Mouse (Mus musculus): ENCODE measurements around the gene Bnc2. TPM values are rescaled to one million over a fixed set of nuclear protein-coding genes. Genes with fewer than 3 reads are reported as not detected.
A peak's percentile ranks its signal among the peaks of the same experiment; 100 is the strongest.

The Bnc2 gene
- polyA plus RNA-seq, 1 experiment from 2014 or later: 28.8 TPM

DNA sequence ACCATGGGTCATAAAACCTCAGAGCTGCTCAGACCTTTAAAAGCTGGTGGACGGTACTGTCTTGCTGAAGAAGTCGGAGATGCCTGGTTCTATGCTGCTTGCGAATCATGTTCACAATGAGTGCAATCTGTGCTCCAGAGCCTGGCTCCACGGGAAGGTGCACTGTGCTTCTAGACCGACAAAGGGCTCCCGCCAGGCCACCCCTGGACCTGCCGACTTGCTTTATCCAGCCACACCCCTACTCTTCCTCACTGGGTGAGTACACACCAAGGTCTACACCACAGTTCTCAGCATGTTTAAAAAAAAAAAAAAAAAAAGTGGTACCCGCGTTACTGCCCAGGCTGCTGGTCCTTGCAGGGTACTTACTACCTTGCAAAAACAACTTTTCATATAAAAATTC, 174.8 kb downstream of the Bnc2 start:
- H3K4me1 ChIP-seq: peaks cover 53% of the 10 kb centered on the region
- H3K4me2 ChIP-seq: peak overlapping the region; percentile 42
- 40% methylated on average over 9 of the region's 9 CpGs for WGBS
- no peak overlapping the region for H3K9ac ChIP-seq
- ATAC-seq (ENCODE audit: insufficient number of reproducible peaks, insufficient read depth, low FRiP score, low TSS enrichment, low read depth): no peak
- H3K36me3 ChIP-seq: no peaks in the 10 kb centered on the region
- H3K9me3 ChIP-seq: no peaks in the 10 kb centered on the region
- no peak overlapping the region for H3K4me3 ChIP-seq
- H3K27me3 ChIP-seq: peaks cover 8% of the 10 kb centered on the region; the same call in 1 of the 2 replicates
- no peak overlapping the region for H3K27ac ChIP-seq

GRCm38 (mm10) chr4:84498469-84498868, 176.6 kb downstream of the Bnc2 start:
- 92% methylated on average over 6 of the region's 6 CpGs for WGBS
- Histone ChIP-seq H3K4me2 (no peak overlapping the region), H3K4me1 (peaks cover 37% of the 10 kb centered on the region), H3K27me3 (peaks cover 8% of the 10 kb centered on the region; the same call in 1 of the 2 replicates), H3K9me3 (no peaks in the 10 kb centered on the region), H3K27ac (no peak overlapping the region), H3K36me3 (no peaks in the 10 kb centered on the region), H3K9ac (no peak overlapping the region), H3K4me3 (no peak overlapping the region)
- no peak for ATAC-seq (ENCODE audit: insufficient number of reproducible peaks, insufficient read depth, low FRiP score, low TSS enrichment, low read depth)

DNA sequence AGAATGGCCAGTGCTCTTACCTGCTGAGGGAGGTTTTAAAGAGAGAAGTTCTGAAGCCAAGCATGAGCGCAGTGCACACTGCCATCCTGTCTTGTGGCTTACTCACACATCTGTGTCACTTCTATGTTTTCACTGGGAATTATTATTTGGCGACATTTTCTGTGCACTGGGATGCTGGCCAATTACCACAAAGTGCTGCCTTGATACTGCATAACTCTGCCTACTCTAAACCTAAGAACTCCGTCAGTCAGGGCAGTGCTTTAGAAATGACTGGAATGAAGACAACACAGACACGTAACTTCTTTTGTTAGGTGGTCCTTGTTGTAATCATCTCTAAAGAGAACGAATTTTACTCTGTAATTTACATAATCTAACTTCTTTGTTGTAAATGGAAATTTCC, 186.8 kb downstream of the Bnc2 start:
- H3K36me3 ChIP-seq: no peaks in the 10 kb centered on the region
- H3K4me1 ChIP-seq: no peaks in the 10 kb centered on the region
- H3K9me3 ChIP-seq: no peaks in the 10 kb centered on the region
- WGBS: 56% methylated on average over 5 of the region's 5 CpGs
- H3K9ac ChIP-seq: no peak overlapping the region
- H3K27me3 ChIP-seq: no peaks in the 10 kb centered on the region
- H3K4me3 ChIP-seq: no peak overlapping the region
- H3K4me2 ChIP-seq: no peak overlapping the region
- no peak for ATAC-seq (ENCODE audit: insufficient number of reproducible peaks, insufficient read depth, low FRiP score, low TSS enrichment, low read depth)
- H3K27ac ChIP-seq: no peak overlapping the region

DNA sequence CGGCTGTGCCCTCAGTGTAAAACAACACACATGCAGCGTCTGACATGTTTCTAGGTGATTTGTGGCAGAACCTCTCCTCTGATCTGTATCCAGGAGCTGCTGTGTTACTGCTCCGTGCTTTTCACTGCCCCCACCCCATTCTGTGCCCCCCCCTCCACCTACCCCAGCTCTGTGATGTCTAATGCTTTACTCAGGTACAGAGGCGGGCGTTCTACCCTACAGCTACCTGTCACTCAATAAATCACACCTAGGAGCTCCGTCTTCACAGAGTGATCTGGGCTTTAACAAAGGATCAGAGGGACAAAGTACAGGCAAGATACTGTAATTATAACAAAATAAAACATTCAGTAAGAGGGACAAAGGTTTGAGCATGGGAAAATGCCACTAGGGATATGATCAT, 192.4 kb downstream of the Bnc2 start:
- H3K36me3 ChIP-seq: no peaks in the 10 kb centered on the region
- no peak overlapping the region for H3K4me3 ChIP-seq
- no peak for ATAC-seq (ENCODE audit: insufficient number of reproducible peaks, insufficient read depth, low FRiP score, low TSS enrichment, low read depth)
- H3K9ac ChIP-seq: no peak overlapping the region
- no peak overlapping the region for H3K27ac ChIP-seq
- 0 out of 2 replicates have a peak, but pooled peaks cover 4% of the 10 kb centered on the region for H3K4me1 ChIP-seq
- no peak overlapping the region for H3K4me2 ChIP-seq
- no peaks in the 10 kb centered on the region for H3K9me3 ChIP-seq
- WGBS: 65% methylated on average over 6 of the region's 6 CpGs
- no peaks in the 10 kb centered on the region for H3K27me3 ChIP-seq

DNA sequence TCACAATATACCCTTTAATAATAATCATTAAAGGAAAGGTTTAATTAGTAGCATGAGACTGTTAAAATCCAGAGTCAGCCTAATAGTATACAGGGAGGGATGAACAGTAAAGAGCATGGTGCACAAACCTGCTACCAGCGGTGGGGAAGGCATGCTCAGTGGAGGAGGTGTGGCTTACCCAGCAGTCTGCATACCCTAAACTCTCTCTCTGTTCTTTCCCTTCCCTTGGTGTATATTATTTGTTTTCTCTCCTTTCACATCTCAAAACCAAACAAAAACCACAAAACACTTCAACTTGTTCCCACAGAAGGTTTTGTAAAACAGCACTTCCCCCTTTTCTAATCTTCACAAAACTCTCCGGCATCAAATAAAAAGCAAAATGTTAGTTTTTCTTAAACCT, 202.4 kb downstream of the Bnc2 start:
- H3K4me2 ChIP-seq: no peak overlapping the region
- no peak overlapping the region for H3K27ac ChIP-seq
- H3K36me3 ChIP-seq: no peaks in the 10 kb centered on the region
- H3K27me3 ChIP-seq: no peaks in the 10 kb centered on the region
- H3K9ac ChIP-seq: no peak overlapping the region
- no peak for ATAC-seq (ENCODE audit: insufficient number of reproducible peaks, insufficient read depth, low FRiP score, low TSS enrichment, low read depth)
- H3K4me1 ChIP-seq: peaks cover 5% of the 10 kb centered on the region
- no peak overlapping the region for H3K4me3 ChIP-seq
- whole genome bisulfite sequencing: 68% methylated on average over 2 of the region's 2 CpGs
- no peaks in the 10 kb centered on the region for H3K9me3 ChIP-seq

- ATAC-seq (ENCODE audit: insufficient number of reproducible peaks, insufficient read depth, low FRiP score, low TSS enrichment, low read depth): no peak
These were observed 204.8 kb downstream of the Bnc2 start for GRCm38 (mm10) chr4:84470106-84470885.

GRCm38 (mm10) chr4:84469400-84469799, 205.7 kb downstream of the Bnc2 start:
- Histone ChIP-seq H3K27ac (no peak overlapping the region), H3K4me2 (no peak overlapping the region), H3K27me3 (peaks cover 4% of the 10 kb centered on the region; the same call in 1 of the 2 replicates), H3K4me1 (peaks cover 6% of the 10 kb centered on the region), H3K9ac (no peak overlapping the region), H3K4me3 (no peak overlapping the region), H3K36me3 (no peaks in the 10 kb centered on the region), H3K9me3 (no peaks in the 10 kb centered on the region)
- 89% methylated on average over 4 of the region's 4 CpGs for WGBS
- ATAC-seq (ENCODE audit: insufficient number of reproducible peaks, insufficient read depth, low FRiP score, low TSS enrichment, low read depth): no peak

More at GRCm38 (mm10) chr4:84470106-84470885, 204.8 kb downstream of the Bnc2 start:
- no peak overlapping the region for H3K4me3 ChIP-seq
- no peak overlapping the region for H3K9ac ChIP-seq
- WGBS: 88% methylated on average over 6 of the region's 6 CpGs
- H3K27me3 ChIP-seq: peaks cover under 1% of the 10 kb centered on the region; the same call in 1 of the 2 replicates
- peaks cover 6% of the 10 kb centered on the region for H3K4me1 ChIP-seq
- no peak overlapping the region for H3K4me2 ChIP-seq
- H3K27ac ChIP-seq: no peak overlapping the region
- H3K9me3 ChIP-seq: no peaks in the 10 kb centered on the region
- H3K36me3 ChIP-seq: no peaks in the 10 kb centered on the region

DNA sequence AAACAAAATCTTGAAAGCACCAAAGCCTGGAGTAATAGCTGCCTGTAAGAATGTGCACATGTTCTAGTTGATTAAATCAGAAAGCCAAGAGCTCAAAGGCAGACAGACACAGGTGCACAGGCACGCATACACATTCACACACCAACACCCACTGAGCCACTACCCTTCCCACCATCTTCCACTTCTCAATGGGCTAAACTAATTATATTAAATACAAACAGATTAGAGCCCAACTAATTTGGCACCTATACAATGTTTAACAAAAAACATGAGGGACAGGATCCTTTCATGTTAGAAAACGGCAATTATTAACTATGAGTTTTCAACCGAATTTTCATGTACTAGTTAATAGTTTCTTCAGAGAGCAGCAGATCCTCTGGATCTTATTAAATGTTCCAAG, 207.4 kb downstream of the Bnc2 start:
- Histone ChIP-seq H3K27ac (no peak overlapping the region), H3K9me3 (no peaks in the 10 kb centered on the region), H3K4me1 (peaks cover 6% of the 10 kb centered on the region), H3K4me3 (no peak overlapping the region), H3K36me3 (no peaks in the 10 kb centered on the region), H3K4me2 (no peak overlapping the region), H3K27me3 (peaks cover 4% of the 10 kb centered on the region; the same call in 1 of the 2 replicates), H3K9ac (no peak overlapping the region)
- ATAC-seq (ENCODE audit: insufficient number of reproducible peaks, insufficient read depth, low FRiP score, low TSS enrichment, low read depth): no peak
- WGBS: 51% methylated on average over 3 of the region's 3 CpGs

DNA sequence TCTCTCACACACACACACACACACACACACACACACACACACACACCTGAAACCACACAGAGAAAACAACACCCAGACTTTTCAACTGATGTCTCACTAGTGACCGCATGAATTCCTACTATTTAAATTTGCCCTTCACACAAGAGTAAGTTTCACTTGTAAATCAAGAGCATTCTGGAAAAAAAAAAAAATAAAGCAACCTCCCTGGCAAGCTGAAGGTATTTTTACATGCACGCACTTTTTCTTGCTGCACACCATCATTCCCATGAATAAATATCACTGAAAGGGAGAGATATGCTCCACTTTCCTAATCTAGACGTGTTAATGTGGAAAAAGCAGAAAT, 216.9 kb downstream of the Bnc2 start:
- WGBS: 51% methylated on average over 3 of the region's 3 CpGs
- no peak for ATAC-seq (ENCODE audit: insufficient number of reproducible peaks, insufficient read depth, low FRiP score, low TSS enrichment, low read depth)
- no peaks in the 10 kb centered on the region for H3K36me3 ChIP-seq
- no peak overlapping the region for H3K9ac ChIP-seq
- no peak overlapping the region for H3K4me3 ChIP-seq
- H3K4me2 ChIP-seq: peak overlapping the region; percentile 31
- H3K9me3 ChIP-seq: no peaks in the 10 kb centered on the region
- H3K4me1 ChIP-seq: peaks cover 43% of the 10 kb centered on the region
- H3K27ac ChIP-seq: peak overlapping the region; percentile 72; the same call in 1 of the 2 replicates
- peaks cover 3% of the 10 kb centered on the region; the same call in 1 of the 2 replicates for H3K27me3 ChIP-seq

- peak overlapping the region; percentile 31 for H3K4me2 ChIP-seq
- 24% methylated on average over 9 of the region's 10 CpGs for WGBS
- no peak overlapping the region for H3K4me3 ChIP-seq
- no peak overlapping the region for H3K9ac ChIP-seq
- H3K27ac ChIP-seq: peak overlapping the region; percentile 72; the same call in 1 of the 2 replicates
- ATAC-seq (ENCODE audit: insufficient number of reproducible peaks, insufficient read depth, low FRiP score, low TSS enrichment, low read depth): peak; percentile 75; the same call in 1 of the 2 replicates
- no peaks in the 10 kb centered on the region for H3K36me3 ChIP-seq
- H3K4me1 ChIP-seq: peaks cover 46% of the 10 kb centered on the region
- H3K9me3 ChIP-seq: no peaks in the 10 kb centered on the region
- peaks cover 3% of the 10 kb centered on the region; the same call in 1 of the 2 replicates for H3K27me3 ChIP-seq
These were observed 217.4 kb downstream of the Bnc2 start for GRCm38 (mm10) chr4:84457512-84458217.

- WGBS: 30% methylated on average over 5 of the region's 5 CpGs
- Histone ChIP-seq H3K4me2 (peak overlapping the region; percentile 44), H3K4me1 (peaks cover 48% of the 10 kb centered on the region), H3K36me3 (no peaks in the 10 kb centered on the region), H3K4me3 (peak overlapping the region; percentile 3; the same call in 1 of the 2 replicates), H3K9me3 (no peaks in the 10 kb centered on the region), H3K27ac (peak overlapping the region; percentile 72), H3K27me3 (peaks cover 3% of the 10 kb centered on the region; the same call in 1 of the 2 replicates), H3K9ac (no peak overlapping the region)
- ATAC-seq (ENCODE audit: insufficient number of reproducible peaks, insufficient read depth, low FRiP score, low TSS enrichment, low read depth): no peak; the same call in 1 of the 2 replicates
These were observed 218.2 kb downstream of the Bnc2 start for GRCm38 (mm10) chr4:84456853-84457249.
